Mouse (Mus musculus) thymus, postnatal 36 days (tissue): ENCODE data around the gene Kdf1.
A peak's percentile ranks its signal among the peaks of the same experiment; 100 is the strongest.

Source experiments
- DNase-seq, 2 experiments: peaks; one replicate each; pipeline ENCODE4 v3.0.0; 2022; ENCODE audit warnings: mixed read lengths in 2 of 2

Gene Kdf1

GRCm38 (mm10) chr4:133553448-133554330 lies 34.9 kb downstream of the Kdf1 start:
- DNase-seq: no peak

DNA sequence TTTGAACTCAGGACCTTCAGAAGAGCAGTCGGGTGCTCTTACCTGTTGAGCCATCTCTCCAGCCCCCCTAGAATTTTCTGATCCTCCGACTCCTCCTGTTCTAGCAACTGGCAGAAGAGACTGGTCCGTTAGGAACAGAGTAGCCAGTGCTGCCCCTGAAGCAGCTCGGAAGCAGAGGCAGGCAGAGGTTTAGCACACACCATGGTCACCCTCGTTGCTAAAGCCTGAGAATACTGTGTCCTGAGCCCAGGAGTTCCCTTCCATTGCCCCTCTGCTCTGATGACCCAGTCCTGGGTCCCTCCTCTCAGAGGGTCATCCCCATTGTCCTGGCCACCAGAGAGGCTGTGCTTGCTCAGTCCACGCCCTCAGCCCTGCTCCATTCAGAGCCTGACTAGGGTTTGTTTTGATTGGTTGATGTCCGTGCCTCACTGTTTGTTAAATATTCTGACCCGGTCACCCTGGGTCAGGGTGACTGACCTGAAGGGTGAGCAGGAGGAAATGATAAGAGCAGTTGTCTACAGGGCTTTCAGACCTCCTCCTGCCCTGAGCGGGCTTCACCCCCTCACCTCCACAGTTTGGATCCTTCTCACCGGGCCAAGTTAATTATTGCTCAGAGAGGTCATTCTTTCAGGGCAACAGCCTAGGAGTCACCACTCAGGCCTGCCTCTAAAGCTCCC lies 38.4 kb downstream of the Kdf1 start:
- no peak for DNase-seq

DNA sequence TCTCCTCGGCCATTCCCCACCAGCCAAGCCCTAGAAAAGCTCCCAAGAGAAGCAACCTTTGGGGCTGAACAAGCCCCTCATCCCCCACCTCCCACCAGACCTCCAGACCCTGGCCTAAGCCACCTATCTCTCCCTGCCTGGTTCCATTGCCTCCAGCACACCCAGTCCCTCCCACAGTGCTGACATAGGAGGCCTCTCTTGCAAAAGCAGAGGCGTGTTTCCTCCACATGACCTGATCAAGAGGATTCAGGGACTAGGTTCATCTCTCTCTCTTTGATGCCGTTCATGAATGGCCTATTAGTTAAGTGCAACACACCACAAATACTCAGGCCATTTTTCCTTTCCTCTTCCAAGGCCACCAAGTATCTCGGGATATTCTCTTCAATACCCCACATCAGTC lies 41.1 kb downstream of the Kdf1 start:
- DNase-seq: no peak

GRCm38 (mm10) chr4:133561622-133562021 lies 42.9 kb downstream of the Kdf1 start:
- DNase-seq: no peak

DNA sequence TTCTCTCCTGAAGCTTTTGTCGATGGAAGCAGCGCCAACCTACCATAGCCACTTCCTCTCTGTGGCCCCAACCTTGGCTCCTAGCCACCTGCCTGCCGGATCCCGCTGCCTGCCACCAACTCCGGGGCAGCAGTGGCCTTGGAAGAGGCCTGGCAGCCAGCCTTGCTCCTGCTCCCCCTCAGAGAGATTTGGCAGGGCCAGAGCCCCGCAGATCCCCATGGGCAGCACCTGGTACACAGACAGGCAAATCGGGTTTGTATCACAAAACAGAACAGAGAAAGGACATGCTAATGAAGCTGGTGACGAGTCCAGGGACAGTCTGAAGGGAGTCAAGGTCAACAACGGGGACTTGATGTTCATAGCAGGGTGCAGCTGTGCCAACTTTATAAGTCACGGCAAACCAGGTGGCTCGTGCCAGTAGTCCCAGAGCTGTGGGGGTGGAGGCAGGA lies 44.4 kb downstream of the Kdf1 start:
- DNase-seq: no peak

DNA sequence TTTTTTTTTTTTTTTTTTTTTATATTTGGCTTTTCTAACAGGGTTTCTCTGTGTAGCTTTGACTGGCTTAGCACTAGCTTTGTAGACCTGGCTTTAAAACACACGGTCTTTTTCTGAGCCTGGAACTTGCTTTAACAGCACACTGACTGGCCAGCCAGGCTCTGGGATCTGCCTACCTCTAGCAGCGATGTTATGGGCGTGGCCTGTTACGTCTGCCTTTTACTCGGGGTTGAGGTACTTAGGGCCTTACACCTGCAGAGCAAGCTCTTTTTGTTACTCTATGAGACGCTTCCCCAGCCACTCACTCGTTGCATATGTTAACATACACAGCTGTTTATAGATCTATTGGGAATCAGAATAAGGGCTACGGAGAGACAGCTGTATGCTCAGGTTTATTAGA lies 48.5 kb downstream of the Kdf1 start:
- no peak for DNase-seq

GRCm38 (mm10) chr4:133569291-133570065 lies 50.7 kb downstream of the Kdf1 start:
- DNase-seq: no peak

DNA sequence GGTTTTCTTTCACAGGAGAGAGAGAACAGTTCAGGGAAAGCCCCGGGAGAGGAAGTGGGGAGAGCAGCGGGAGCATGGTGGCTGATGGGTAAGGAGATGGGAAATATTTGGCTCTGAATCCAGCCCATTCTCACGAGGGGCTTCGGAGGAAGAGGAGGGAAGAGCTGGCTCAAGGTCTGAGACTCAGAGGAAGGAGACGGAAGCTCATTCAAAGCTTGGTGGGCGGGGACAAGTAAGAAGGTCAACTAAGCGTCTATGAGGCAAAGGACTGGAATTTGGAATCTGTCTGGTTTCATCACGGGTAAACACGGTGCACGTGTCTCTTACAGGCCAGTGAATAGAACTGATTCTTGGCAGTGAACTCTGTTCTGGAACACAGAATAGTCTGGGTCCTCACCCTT lies 51.3 kb downstream of the Kdf1 start:
- no peak for DNase-seq

- DNase-seq: peak; percentile 79 to 82
These were observed 55.5 kb downstream of the Kdf1 start, which contains the start of gene Gpatch3 for GRCm38 (mm10) chr4:133574070-133574842. TSS of gene Gpatch3 (plus strand) at chr4:133574745.

DNA sequence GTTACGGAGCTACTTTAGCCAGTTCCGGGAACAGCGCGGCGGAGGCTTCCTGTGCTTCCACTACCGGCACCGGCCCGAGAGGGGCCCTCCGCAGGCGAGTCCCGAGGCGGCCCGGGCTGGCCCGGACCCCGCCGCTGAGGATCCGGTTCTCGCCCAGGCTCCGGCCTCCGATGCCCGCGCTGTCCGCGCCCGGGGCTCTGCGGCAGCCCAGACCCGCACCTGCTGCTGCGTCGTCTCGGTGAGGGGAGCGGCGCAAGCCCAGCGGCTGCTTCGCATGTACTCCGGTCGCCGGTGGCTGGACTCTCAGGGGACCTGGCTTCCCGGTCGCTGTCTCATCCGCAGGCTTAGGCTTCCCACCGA lies 56.1 kb downstream of the Kdf1 start:
- no peak for DNase-seq

DNA sequence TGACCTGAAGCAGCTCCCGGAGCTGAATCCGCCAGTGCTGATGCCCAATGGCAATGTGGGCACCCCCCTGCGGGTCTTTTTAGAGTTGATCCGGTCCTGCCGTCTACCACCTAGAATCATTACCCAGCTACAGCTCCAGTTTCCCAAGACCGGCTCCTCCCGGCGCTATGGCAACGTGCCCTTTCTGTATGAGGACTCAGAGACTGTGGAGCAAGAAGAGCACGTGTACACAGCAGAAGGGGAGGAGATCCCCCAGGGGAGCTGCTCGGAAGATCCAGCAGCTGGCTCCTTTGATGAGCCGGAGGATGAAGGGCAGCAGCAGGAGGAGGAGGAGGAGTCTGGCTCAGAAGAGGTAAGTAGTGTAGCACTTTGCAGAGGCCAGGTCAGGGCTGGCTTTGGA lies 59.2 kb downstream of the Kdf1 start:
- DNase-seq: no peak
